ENCODE assay signal across 30 mouse cellular contexts in genomic region chr1:49537965-49538364, GRCm38 (mm10).
DNase-seq lines count a peak whose midpoint lies in the region; ATAC-seq and TF ChIP-seq lines count a peak whose summit lies in the region.
"Had no signal": no experiment of that assay in that cellular context is flagged by ENCODE, and none has a peak within 500 bp of the region (broad histone marks: within the 10 kb centered on the region; RNA-seq: fewer than 3 reads in every experiment).

No protein-coding gene starts in this region.

- no peaks in the 10 kb centered on the region for H3K36me3 ChIP-seq in forebrain, embryonic 14.5 days (ENCODE audit: control insufficient read depth, insufficient read depth, low read length)
- H3K36me3 ChIP-seq in forebrain, embryonic 15.5 days = no peaks in the 10 kb centered on the region
- no peaks in the 10 kb centered on the region for H3K36me3 ChIP-seq in hindbrain, postnatal 0 days (ENCODE audit: insufficient read depth, low read length)
- H3K36me3 ChIP-seq: embryonic facial prominence, embryonic 13.5 days; forebrain, embryonic 10.5 days; heart, embryonic 13.5 days; kidney, embryonic 15.5 days; neural tube, embryonic 12.5 days had no signal

- no peak overlapping the region for H3K4me3 ChIP-seq in forebrain, embryonic 14.5 days (ENCODE audit: low read depth, low read length)
- no peak overlapping the region for H3K4me3 ChIP-seq in forebrain, embryonic 15.5 days
- H3K4me3 ChIP-seq in hindbrain, postnatal 0 days (ENCODE audit: low read length) = no peak overlapping the region
- H3K4me3 ChIP-seq: embryonic facial prominence, embryonic 13.5 days; forebrain, embryonic 10.5 days; heart, adult 2 months; heart, embryonic 13.5 days; kidney, embryonic 15.5 days; neural tube, embryonic 12.5 days had no signal

- no peak overlapping the region for H3K9ac ChIP-seq in forebrain, embryonic 14.5 days (ENCODE audit: low read length)
- H3K9ac ChIP-seq in forebrain, embryonic 15.5 days (replicated peaks) = no peak overlapping the region
- H3K9ac ChIP-seq in hindbrain, postnatal 0 days (replicated peaks; ENCODE audit: low read length) = no peak overlapping the region
- H3K9ac ChIP-seq: embryonic facial prominence, embryonic 13.5 days; forebrain, postnatal 0 days; heart, embryonic 13.5 days; kidney, embryonic 15.5 days; liver, embryonic 14.5 days; lung, embryonic 14.5 days; neural tube, embryonic 12.5 days had no signal

- intact Hi-C loops in left cerebral cortex, postnatal 14 days (cut with DNase I) = no loop called here

- TF ChIP-seq CTCF in brain, embryonic 14.5 days (IDR thresholded peaks at IDR 0.05; ENCODE audit: borderline replicate concordance, extremely low read depth, insufficient read depth, insufficient read length) = no peak
- TF ChIP-seq CTCF in hindbrain, postnatal 0 days (IDR thresholded peaks at IDR 0.05; ENCODE audit: low read depth) = peak; percentile 17; the same call in 1 of the 2 replicates

- no peaks in the 10 kb centered on the region for H3K9me3 ChIP-seq in forebrain, embryonic 14.5 days (replicated peaks; ENCODE audit: control insufficient read depth, low read length)
- no peaks in the 10 kb centered on the region for H3K9me3 ChIP-seq in forebrain, embryonic 15.5 days
- no peaks in the 10 kb centered on the region for H3K9me3 ChIP-seq in hindbrain, postnatal 0 days (ENCODE audit: low read length)
- H3K9me3 ChIP-seq: embryonic facial prominence, embryonic 13.5 days; forebrain, embryonic 10.5 days; heart, embryonic 13.5 days; kidney, embryonic 15.5 days; neural tube, embryonic 12.5 days had no signal

- DNase-seq in forebrain, embryonic 14.5 days (ENCODE audit: low spot score) = peak; percentile 29
- peak; percentile 14 for DNase-seq in brain, adult 2 months (ENCODE audit: low read depth, low spot score)
- DNase-seq in brain, embryonic 14.5 days (ENCODE audit: low read depth) = peak; percentile 58
- DNase-seq in hindbrain, postnatal 0 days (ENCODE audit: low spot score) = peak; percentile 67
- DNase-seq in urinary bladder, adult 18-20 months (ENCODE audit: low spot score in 2 of 2) = no peak
- DNase-seq in left cerebral cortex, postnatal 14 days (ENCODE audit: low spot score in 2 of 2) = no peak
- DNase-seq: adrenal gland, adult 2 months; adrenal gland, postnatal 36 days; cerebellum, adult 11 months; embryo, embryonic 11 days; forebrain, postnatal 0 days; heart, adult 2 months; heart, postnatal 10 days; kidney, adult 18-20 months; kidney, postnatal 25 days; liver; lung, embryonic 14.5 days; lung, postnatal 14 days; right cerebral cortex, adult 18-20 months; spleen, adult 18-20 months; thymus, postnatal 25 days had no signal

- no peak for TF ChIP-seq POLR2A in brain, embryonic 14.5 days (IDR thresholded peaks at IDR 0.05; ENCODE audit: borderline replicate concordance, extremely low read depth, insufficient read depth, insufficient read length, poor library complexity, severe bottlenecking)

- no peak overlapping the region for H3K27ac ChIP-seq in forebrain, embryonic 14.5 days (ENCODE audit: low read depth, low read length)
- no peak overlapping the region for H3K27ac ChIP-seq in forebrain, embryonic 15.5 days (replicated peaks)
- H3K27ac ChIP-seq in hindbrain, postnatal 0 days = no peak overlapping the region
- H3K27ac ChIP-seq: embryonic facial prominence, embryonic 13.5 days; forebrain, embryonic 10.5 days; heart, adult 2 months; heart, embryonic 13.5 days; kidney, embryonic 15.5 days; liver, embryonic 14.5 days; neural tube, embryonic 12.5 days had no signal

- H3K27me3 ChIP-seq in forebrain, embryonic 14.5 days (replicated peaks; ENCODE audit: control insufficient read depth, insufficient read depth, low read length) = no peaks in the 10 kb centered on the region
- no peaks in the 10 kb centered on the region for H3K27me3 ChIP-seq in forebrain, embryonic 15.5 days
- no peaks in the 10 kb centered on the region for H3K27me3 ChIP-seq in hindbrain, postnatal 0 days (ENCODE audit: insufficient read depth, low read length)
- H3K27me3 ChIP-seq: CH12.LX; embryonic facial prominence, embryonic 13.5 days; heart, embryonic 13.5 days; kidney, embryonic 15.5 days; neural tube, embryonic 12.5 days had no signal

- peak; percentile 15; the same call in 1 of the 2 replicates for ATAC-seq in forebrain, embryonic 14.5 days
- ATAC-seq in forebrain, embryonic 15.5 days (replicated peaks) = no peak
- ATAC-seq in hindbrain, postnatal 0 days = peak; percentile 64; the same call in 1 of the 2 replicates
- ATAC-seq: activated CD4-positive, CD25-positive, alpha-beta regulatory T cell, adult 4 months; forebrain, postnatal 0 days had no signal

- WGBS in forebrain, embryonic 14.5 days = 72% methylated on average over 2 of the region's 2 CpGs
- WGBS in forebrain, embryonic 15.5 days = 63% methylated on average over 2 of the region's 2 CpGs
- WGBS in hindbrain, postnatal 0 days = 53% methylated on average over 2 of the region's 2 CpGs

- no peaks in the 10 kb centered on the region for H3K4me1 ChIP-seq in forebrain, embryonic 14.5 days (ENCODE audit: control insufficient read depth, insufficient read depth, low read length)
- H3K4me1 ChIP-seq in forebrain, embryonic 15.5 days = no peaks in the 10 kb centered on the region
- no peaks in the 10 kb centered on the region for H3K4me1 ChIP-seq in hindbrain, postnatal 0 days (ENCODE audit: insufficient read depth, low read length)
- H3K4me1 ChIP-seq: embryonic facial prominence, embryonic 13.5 days; forebrain, embryonic 10.5 days; heart, embryonic 13.5 days; kidney, embryonic 15.5 days; neural tube, embryonic 12.5 days had no signal

- H3K4me2 ChIP-seq in forebrain, embryonic 14.5 days (ENCODE audit: low read length) = no peak overlapping the region
- H3K4me2 ChIP-seq in forebrain, embryonic 15.5 days (replicated peaks) = no peak overlapping the region
- no peak overlapping the region for H3K4me2 ChIP-seq in hindbrain, postnatal 0 days (ENCODE audit: low read depth, low read length)
- H3K4me2 ChIP-seq: embryonic facial prominence, embryonic 13.5 days; heart, embryonic 13.5 days; kidney, embryonic 15.5 days; lung, embryonic 14.5 days; neural tube, embryonic 12.5 days had no signal

Comparison
In these comparisons a context has a peak if more than half of its experiments do, and no peak if none do; other contexts are left out.
1. DNase-seq: peak in forebrain, embryonic 14.5 days (single experiment), brain, adult 2 months (single experiment), brain, embryonic 14.5 days (single experiment) and hindbrain, postnatal 0 days (single experiment); none in urinary bladder, adult 18-20 months (0 of 2) and left cerebral cortex, postnatal 14 days (0 of 2).